Mouse (Mus musculus) small intestine, adult 2 months (tissue): ENCODE results near the gene Itga9. TPM values are rescaled to one million over a fixed set of nuclear protein-coding genes. Genes with fewer than 3 reads are reported as not detected.

Source experiments
- H3K27ac ChIP-seq: fragments of 200-500 bp; 2 replicates; pipeline ENCODE4 v1.5.1; 2012; ENCODE audit warnings: low read depth, low read length, control low read depth, inconsistent platforms; ENCODE audit not compliant: insufficient read depth
- H3K27me3 ChIP-seq: fragments of 200-500 bp; 2 replicates; pipeline ENCODE4 v1.6.1; 2012; ENCODE audit warnings: mild to moderate bottlenecking, moderate library complexity, low read length, inconsistent platforms; ENCODE audit not compliant: control insufficient read depth, insufficient read depth
- H3K36me3 ChIP-seq: fragments of 200-500 bp; 2 replicates; pipeline ENCODE4 v1.6.1; 2012; ENCODE audit warnings: mild to moderate bottlenecking, low read length, control low read depth, inconsistent platforms; ENCODE audit not compliant: control insufficient read depth, insufficient read depth
- H3K4me1 ChIP-seq: fragments of 200-500 bp; 2 replicates; pipeline ENCODE4 v1.6.1; 2012; ENCODE audit warnings: low read length, inconsistent platforms, mixed read lengths; ENCODE audit not compliant: control insufficient read depth, insufficient read depth, insufficient read length
- H3K4me3 ChIP-seq: fragments of 200-500 bp; 2 replicates; pipeline ENCODE4 v1.5.1; 2012; ENCODE audit warnings: low read depth, mild to moderate bottlenecking, control low read depth, inconsistent platforms, low read length, moderate library complexity
- CTCF ChIP-seq: fragments of 200-500 bp; IDR thresholded peaks from 2 replicates; pipeline ENCODE4 v1.5.1; 2012; ENCODE audit warnings: low read depth, mild to moderate bottlenecking, control low read depth, inconsistent platforms, low read length, moderate library complexity, mixed read lengths; ENCODE audit not compliant: insufficient replicate concordance, insufficient read length; ENCODE audit errors: extremely low read depth
- POLR2A ChIP-seq: fragments of 200-500 bp; IDR thresholded peaks from 2 replicates; pipeline ENCODE4 v1.6.1; 2012; ENCODE audit warnings: low read depth, mild to moderate bottlenecking, control low read depth, inconsistent platforms, low read length, moderate library complexity
- WGBS: fragments of 180-500 bp; shearing (Covaris S2); methylation state at CpG from one replicate; pipeline ENCODE4 v1.1.7; 2018; 5-methylcytosine and 5-hydroxymethylcytosine counted together
- polyA plus RNA-seq: library from polyadenylated mRNA; depleted of rRNA; stranded (reverse); fragments of >200 nt; gene quantifications from 2 replicates; pipeline ENCODE4 v1.2.3, GENCODE M21; 2012

The Itga9 gene
- polyA plus RNA-seq, 1 experiment, result 8.0 TPM

- no peak for TF ChIP-seq CTCF
- no peak for TF ChIP-seq POLR2A
- H3K27me3 ChIP-seq, result no peaks in the 10 kb centered on the region
- no peaks in the 10 kb centered on the region for H3K36me3 ChIP-seq
- H3K4me3 ChIP-seq, result no peak overlapping the region
- H3K27ac ChIP-seq, result no peak overlapping the region
- no peaks in the 10 kb centered on the region for H3K4me1 ChIP-seq
- WGBS, result 61% methylated on average over 6 of the region's 6 CpGs
Observed at GRCm38 (mm10) chr9:118785816-118786215, 179.3 kb downstream of the Itga9 start.

- H3K27me3 ChIP-seq, result no peaks in the 10 kb centered on the region
- no peaks in the 10 kb centered on the region for H3K4me1 ChIP-seq
- no peak for TF ChIP-seq CTCF
- TF ChIP-seq POLR2A, result no peak
- no peak overlapping the region for H3K4me3 ChIP-seq
- no peak overlapping the region for H3K27ac ChIP-seq
- 60% methylated on average over 10 of the region's 10 CpGs for WGBS
- no peaks in the 10 kb centered on the region for H3K36me3 ChIP-seq
Observed at GRCm38 (mm10) chr9:118788869-118789281, 182.4 kb downstream of the Itga9 start.

GRCm38 (mm10) chr9:118791231-118791630, 184.7 kb downstream of the Itga9 start:
- H3K27ac ChIP-seq, result no peak overlapping the region
- no peaks in the 10 kb centered on the region for H3K4me1 ChIP-seq
- WGBS, result 80% methylated on average over 3 of the region's 3 CpGs
- TF ChIP-seq CTCF, result no peak
- TF ChIP-seq POLR2A, result no peak
- H3K36me3 ChIP-seq, result no peaks in the 10 kb centered on the region
- no peak overlapping the region for H3K4me3 ChIP-seq
- no peaks in the 10 kb centered on the region for H3K27me3 ChIP-seq

- Histone ChIP-seq H3K27me3 (no peaks in the 10 kb centered on the region), H3K27ac (no peak overlapping the region), H3K36me3 (no peaks in the 10 kb centered on the region), H3K4me3 (no peak overlapping the region), H3K4me1 (no peaks in the 10 kb centered on the region)
- TF ChIP-seq POLR2A, result no peak
- no peak for TF ChIP-seq CTCF
- WGBS, result 82% methylated on average over 16 of the region's 21 CpGs
Observed at GRCm38 (mm10) chr9:118793151-118793785, 186.8 kb downstream of the Itga9 start.

GRCm38 (mm10) chr9:118794668-118795067, 188.2 kb downstream of the Itga9 start:
- Histone ChIP-seq H3K4me3 (no peak overlapping the region), H3K36me3 (no peaks in the 10 kb centered on the region), H3K4me1 (no peaks in the 10 kb centered on the region), H3K27ac (no peak overlapping the region), H3K27me3 (no peaks in the 10 kb centered on the region)
- no peak for TF ChIP-seq POLR2A
- TF ChIP-seq CTCF, result no peak
- 91% methylated on average over 2 of the region's 2 CpGs for WGBS

GRCm38 (mm10) chr9:118795304-118795703, 188.8 kb downstream of the Itga9 start:
- no peaks in the 10 kb centered on the region for H3K36me3 ChIP-seq
- WGBS, result 72% methylated on average over 4 of the region's 4 CpGs

GRCm38 (mm10) chr9:118799105-118799504, 192.6 kb downstream of the Itga9 start:
- Histone ChIP-seq H3K4me1 (no peaks in the 10 kb centered on the region), H3K4me3 (no peak overlapping the region), H3K27ac (no peak overlapping the region), H3K27me3 (no peaks in the 10 kb centered on the region), H3K36me3 (no peaks in the 10 kb centered on the region)
- 66% methylated on average over 7 of the region's 7 CpGs for WGBS
- TF ChIP-seq CTCF (no peak), POLR2A (no peak)

More at GRCm38 (mm10) chr9:118795304-118795703, 188.8 kb downstream of the Itga9 start:
- Histone ChIP-seq H3K4me1 (no peaks in the 10 kb centered on the region), H3K27ac (no peak overlapping the region), H3K27me3 (no peaks in the 10 kb centered on the region), H3K4me3 (no peak overlapping the region)
- TF ChIP-seq POLR2A (no peak), CTCF (no peak)
